Comparison of ENCODE assay signal across 19 mouse cellular contexts in the genomic region with DNA sequence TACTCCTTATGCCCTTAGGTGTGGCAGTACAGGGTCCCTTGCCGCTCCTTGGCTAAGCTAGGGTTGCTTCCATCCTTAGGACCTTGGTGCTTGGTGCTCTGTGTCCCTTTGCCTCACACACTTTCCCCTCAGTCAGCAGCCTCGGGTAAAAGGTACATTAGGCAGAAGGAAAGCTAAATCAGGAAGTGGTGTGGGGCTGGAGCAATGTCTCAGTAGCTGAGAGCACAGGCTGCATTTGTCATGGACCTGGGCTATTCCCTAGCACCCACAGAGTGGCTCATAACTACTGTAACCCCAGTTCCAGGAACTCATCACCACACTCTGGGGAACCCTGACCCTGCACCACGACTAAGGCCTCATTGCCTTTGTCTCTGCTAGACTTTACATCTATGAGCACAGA. TPM values are rescaled to one million over a fixed set of nuclear protein-coding genes. Genes with fewer than 3 reads are reported as not detected.
DNase-seq lines count a peak whose midpoint lies in the region; ATAC-seq and TF ChIP-seq lines count a peak whose summit lies in the region.
"Had no signal": no experiment of that assay in that cellular context is flagged by ENCODE, and none has a peak within 500 bp of the region (broad histone marks: within the 10 kb centered on the region; RNA-seq: fewer than 3 reads in every experiment).

No protein-coding gene starts in this region.

- no peak overlapping the region for H3K4me3 ChIP-seq in lung, embryonic 15.5 days
- H3K4me3 ChIP-seq in bone marrow macrophage, adult 2 months (ENCODE audit: insufficient read depth, low read length), result no peak overlapping the region
- no peak overlapping the region for H3K4me3 ChIP-seq in hindbrain, embryonic 13.5 days
- H3K4me3 ChIP-seq: embryonic facial prominence, embryonic 12.5 days; neural tube, embryonic 12.5 days had no signal

- no peak for TF ChIP-seq POLR2A in bone marrow macrophage, adult 2 months (IDR thresholded peaks at IDR 0.05; ENCODE audit: borderline replicate concordance, low read depth, low read length)

- DNase-seq in lung, postnatal 25 days (ENCODE audit: low spot score), result no peak
- no peak for DNase-seq in frontal cortex, postnatal 36 days (ENCODE audit: low spot score in 2 of 2)
- DNase-seq in cerebellum, postnatal 36 days, result no peak
- DNase-seq: adrenal gland, postnatal 10 days; cerebellum, adult 11-12 months; cerebellum, postnatal 25 days; gastrocnemius, postnatal 36 days; heart, postnatal 36 days; kidney, postnatal 25 days; right cerebral cortex, postnatal 25 days; thymus, postnatal 4 days had no signal

- no peaks in the 10 kb centered on the region for H3K36me3 ChIP-seq in lung, embryonic 15.5 days
- peaks cover 5% of the 10 kb centered on the region; the same call in 1 of the 2 replicates for H3K36me3 ChIP-seq in hindbrain, embryonic 13.5 days

- peaks cover 56% of the 10 kb centered on the region for H3K4me1 ChIP-seq in lung, embryonic 15.5 days
- peaks cover 59% of the 10 kb centered on the region for H3K4me1 ChIP-seq in bone marrow macrophage, adult 2 months (ENCODE audit: control insufficient read depth, insufficient read depth, low read length)
- peaks cover 43% of the 10 kb centered on the region for H3K4me1 ChIP-seq in hindbrain, embryonic 13.5 days (replicated peaks)

- H3K27me3 ChIP-seq in lung, embryonic 15.5 days, result no peaks in the 10 kb centered on the region
- H3K27me3 ChIP-seq in hindbrain, embryonic 13.5 days, result no peaks in the 10 kb centered on the region
- H3K27me3 ChIP-seq: embryonic facial prominence, embryonic 12.5 days; neural tube, embryonic 12.5 days had no signal

- TF ChIP-seq CTCF in bone marrow macrophage, adult 2 months (IDR thresholded peaks at IDR 0.05; ENCODE audit: low read depth, low read length), result no peak

- ATAC-seq in lung, embryonic 15.5 days (ENCODE audit: borderline replicate concordance, extremely low read depth, low FRiP score, low TSS enrichment), result no peak
- peak; percentile 30 to 39; a peak in 3 of 4 replicates for ATAC-seq in hematopoietic stem cell, adult 5-6 weeks (replicated peaks in 1 of 2; ENCODE audit: insufficient read depth in 1 of 2, low FRiP score in 2 of 2, low TSS enrichment in 1 of 2, low read depth in 1 of 2, poor library complexity in 2 of 2, severe bottlenecking in 2 of 2)
- peak; percentile 38 for ATAC-seq in megakaryocyte progenitor cell, adult 5-6 weeks (replicated peaks; ENCODE audit: poor library complexity)
- ATAC-seq in hindbrain, embryonic 13.5 days (ENCODE audit: low FRiP score), result no peak

- H3K4me2 ChIP-seq in lung, embryonic 15.5 days, result no peak overlapping the region
- no peak overlapping the region for H3K4me2 ChIP-seq in hindbrain, embryonic 13.5 days
- H3K4me2 ChIP-seq: embryonic facial prominence, embryonic 12.5 days; heart, embryonic 11.5 days; neural tube, embryonic 12.5 days had no signal

- H3K9ac ChIP-seq in lung, embryonic 15.5 days, result no peak overlapping the region
- H3K9ac ChIP-seq in hindbrain, embryonic 13.5 days, result no peak overlapping the region
- H3K9ac ChIP-seq: embryonic facial prominence, embryonic 12.5 days; neural tube, embryonic 12.5 days had no signal

- no peaks in the 10 kb centered on the region for H3K9me3 ChIP-seq in lung, embryonic 15.5 days
- H3K9me3 ChIP-seq in hindbrain, embryonic 13.5 days, result no peaks in the 10 kb centered on the region
- H3K9me3 ChIP-seq: embryonic facial prominence, embryonic 12.5 days; neural tube, embryonic 12.5 days had no signal

- WGBS in lung, embryonic 15.5 days, result 81% methylated on average over 3 of the region's 3 CpGs
- WGBS in hindbrain, embryonic 13.5 days, result 88% methylated on average over 3 of the region's 3 CpGs

- H3K27ac ChIP-seq in lung, embryonic 15.5 days, result 0 out of 2 replicates have a peak overlapping the region, but pooled peaks have one; percentile 26
- peak overlapping the region; percentile 54 for H3K27ac ChIP-seq in bone marrow macrophage, adult 2 months (ENCODE audit: insufficient read depth, low read depth, low read length)
- no peak overlapping the region for H3K27ac ChIP-seq in hindbrain, embryonic 13.5 days
- H3K27ac ChIP-seq: embryonic facial prominence, embryonic 12.5 days; neural tube, embryonic 12.5 days had no signal

RNA-seq across cellular contexts. Expression of a gene that starts 53.1 kb away (rescaled TPM):
- 33.4 and 35.1 TPM in 2 replicates for polyA plus RNA-seq in lung, embryonic 15.5 days (2015; fragmentation: Nextera tagmentation; extraction: Ambion mirVana)
- 69.2 and 82.2 TPM in 2 replicates for polyA plus RNA-seq in bone marrow macrophage, adult 2 months (2012; ENCODE audit: insufficient read depth, insufficient read length, missing spikeins)
- total RNA-seq in hematopoietic stem cell, adult 5-6 weeks (2017), result 46.6 and 58.7 TPM in 2 replicates
- total RNA-seq in megakaryocyte progenitor cell, adult 5-6 weeks (2015), result 23.5 and 23.6 TPM in 2 replicates
- 20.9 and 21.8 TPM in 2 replicates for total RNA-seq in megakaryocyte progenitor cell, adult 5-6 weeks (2017)
- 11.1 and 12.0 TPM in 2 replicates for polyA plus RNA-seq in hindbrain, embryonic 13.5 days (2015; fragmentation: Nextera tagmentation; extraction: Ambion mirVana)

Comparison
In these comparisons a context has a peak if more than half of its experiments do, and no peak if none do; other contexts are left out.
1. ATAC-seq: peak in hematopoietic stem cell, adult 5-6 weeks (2 of 2) and megakaryocyte progenitor cell, adult 5-6 weeks (single experiment); none in lung, embryonic 15.5 days (single experiment) and hindbrain, embryonic 13.5 days (single experiment).